Mouse (Mus musculus) heart, postnatal 0 days (tissue): ENCODE results near the gene Wdr46. TPM values are rescaled to one million over a fixed set of nuclear protein-coding genes. Genes with fewer than 3 reads are reported as not detected.

Source experiments
- ATAC-seq: fragments of 200-750 bp; cut with Nextera tagmentation; 2 replicates; pipeline ENCODE4 v1.8.0; 2017; ENCODE audit warnings: low read depth, moderate number of reproducible peaks, moderate library complexity; ENCODE audit not compliant: insufficient read depth
- DNase-seq: peaks from one replicate; pipeline ENCODE4 v3.0.0-alpha.2; 2016; ENCODE audit warnings: low spot score
- H3K27ac ChIP-seq: fragments of 300-500 bp; sonication (generic); 2 replicates; pipeline ENCODE4 v1.5.1; 2014; ENCODE audit warnings: low read depth, mild to moderate bottlenecking
- H3K27me3 ChIP-seq: fragments of 300-500 bp; sonication (generic); 2 replicates; pipeline ENCODE4 v1.6.1; 2014; ENCODE audit warnings: low read length, mixed read lengths; ENCODE audit not compliant: control insufficient read depth, insufficient read depth
- H3K36me3 ChIP-seq: fragments of 300-500 bp; sonication (generic); replicated peaks from 2 replicates; pipeline ENCODE4 v1.6.1; 2014; ENCODE audit warnings: low read length, mixed read lengths; ENCODE audit not compliant: control insufficient read depth, insufficient read depth
- H3K4me1 ChIP-seq: fragments of 300-500 bp; sonication (generic); 2 replicates; pipeline ENCODE4 v1.6.1; 2014; ENCODE audit warnings: antibody characterized with exemption; ENCODE audit not compliant: control insufficient read depth, insufficient read depth
- H3K4me2 ChIP-seq: fragments of 300-500 bp; sonication (generic); 2 replicates; pipeline ENCODE4 v1.6.1; 2014; ENCODE audit warnings: low read depth, mild to moderate bottlenecking, low read length, moderate library complexity
- H3K4me3 ChIP-seq: fragments of 300-500 bp; sonication (generic); 2 replicates; pipeline ENCODE4 v1.5.1; 2014; ENCODE audit warnings: low read depth, low read length
- H3K9ac ChIP-seq: fragments of 300-500 bp; sonication (generic); replicated peaks from 2 replicates; pipeline ENCODE4 v1.6.1; 2014; ENCODE audit warnings: low read depth, low read length, mixed read lengths
- H3K9me3 ChIP-seq: fragments of 300-500 bp; sonication (generic); replicated peaks from 2 replicates; pipeline ENCODE4 v1.6.1; 2016; ENCODE audit warnings: low read length; ENCODE audit not compliant: control insufficient read depth
- CTCF ChIP-seq: IDR thresholded peaks from 2 replicates; pipeline ENCODE4 v1.5.1; 2016; ENCODE audit warnings: antibody characterized with exemption, control low read depth, low read depth
- EP300 ChIP-seq: IDR thresholded peaks from 2 replicates; pipeline ENCODE4 v1.6.1; 2016; ENCODE audit warnings: antibody characterized with exemption, low read depth
- WGBS: fragments of 180-500 bp; shearing (Covaris S2); extraction: QIAGEN DNeasy Blood & Tissue Kit; methylation state at CpG from one replicate; pipeline ENCODE4 v1.1.7; 2014; 5-methylcytosine and 5-hydroxymethylcytosine counted together
- polyA plus RNA-seq: library from polyadenylated mRNA; unstranded; fragments of >200 nt; fragmentation: Nextera tagmentation; extraction: Ambion mirVana; gene quantifications from 2 replicates; pipeline ENCODE4 v1.2.1, GENCODE M21; 2015
- total RNA-seq: library from RNA; depleted of rRNA; stranded (reverse); fragments of >200 nt; gene quantifications from 2 replicates; pipeline ENCODE4 v1.2.3, GENCODE M21; 2014; ENCODE audit warnings: low replicate concordance

The Wdr46 gene
- total and polyA plus RNA-seq, 2 experiments from 2014 or later: 6.7 to 11.1 TPM

GRCm38 (mm10) chr17:33909077-33909868, 31.2 kb upstream of the Wdr46 start, which contains the start of gene Daxx:
Gene Daxx, plus strand, starts transcription at chr17:33909414.
- H3K4me1 ChIP-seq: peaks cover 8% of the 10 kb centered on the region
- WGBS: under 1% methylated on average over 68 of the region's 68 CpGs
- no peaks in the 10 kb centered on the region for H3K27me3 ChIP-seq
- peak within 1 kb of the TSS; percentile 93 for H3K4me3 ChIP-seq
- DNase-seq: peak; percentile 96
- peak within 1 kb of the TSS; percentile 83 for H3K4me2 ChIP-seq
- peak within 1 kb of the TSS; percentile 96 for H3K27ac ChIP-seq
- TF ChIP-seq CTCF (no peak), EP300 (peak; percentile 77; the same call in 1 of the 2 replicates)
- H3K9ac ChIP-seq: peak within 1 kb of the TSS; percentile 84
- H3K9me3 ChIP-seq: no peaks in the 10 kb centered on the region
- peak; percentile 97 for ATAC-seq
- H3K36me3 ChIP-seq: peaks cover 35% of the 10 kb centered on the region

DNA sequence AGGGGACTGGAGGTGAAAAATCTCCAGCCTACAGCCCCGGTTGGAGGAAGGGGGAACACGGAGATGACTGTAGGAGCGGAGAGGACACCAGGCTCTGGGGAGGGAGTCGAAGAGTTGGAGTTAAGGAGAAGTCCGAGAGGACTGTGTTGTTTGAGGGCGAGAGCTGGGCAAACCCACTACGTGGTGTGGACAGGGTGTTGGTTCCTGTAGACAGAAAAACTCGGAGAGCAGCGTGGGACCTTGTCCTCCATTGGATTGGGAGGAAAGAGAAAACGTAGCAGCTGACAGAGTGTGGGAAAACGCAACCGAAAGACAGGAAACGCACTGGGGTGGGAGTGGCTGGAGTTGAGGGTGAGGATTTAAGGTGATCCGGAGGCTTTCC, 30.6 kb upstream of the Wdr46 start:
- Histone ChIP-seq H3K4me3 (peak overlapping the region; percentile 93), H3K4me1 (peaks cover 8% of the 10 kb centered on the region), H3K27ac (peak overlapping the region; percentile 96), H3K9me3 (no peaks in the 10 kb centered on the region), H3K27me3 (no peaks in the 10 kb centered on the region), H3K4me2 (peak overlapping the region; percentile 83), H3K9ac (peak overlapping the region; percentile 84), H3K36me3 (peaks cover 41% of the 10 kb centered on the region)
- TF ChIP-seq CTCF (no peak), EP300 (no peak)
- DNase-seq (peak; percentile 21), ATAC-seq (no peak)
- under 1% methylated on average over 14 of the region's 14 CpGs for WGBS

DNA sequence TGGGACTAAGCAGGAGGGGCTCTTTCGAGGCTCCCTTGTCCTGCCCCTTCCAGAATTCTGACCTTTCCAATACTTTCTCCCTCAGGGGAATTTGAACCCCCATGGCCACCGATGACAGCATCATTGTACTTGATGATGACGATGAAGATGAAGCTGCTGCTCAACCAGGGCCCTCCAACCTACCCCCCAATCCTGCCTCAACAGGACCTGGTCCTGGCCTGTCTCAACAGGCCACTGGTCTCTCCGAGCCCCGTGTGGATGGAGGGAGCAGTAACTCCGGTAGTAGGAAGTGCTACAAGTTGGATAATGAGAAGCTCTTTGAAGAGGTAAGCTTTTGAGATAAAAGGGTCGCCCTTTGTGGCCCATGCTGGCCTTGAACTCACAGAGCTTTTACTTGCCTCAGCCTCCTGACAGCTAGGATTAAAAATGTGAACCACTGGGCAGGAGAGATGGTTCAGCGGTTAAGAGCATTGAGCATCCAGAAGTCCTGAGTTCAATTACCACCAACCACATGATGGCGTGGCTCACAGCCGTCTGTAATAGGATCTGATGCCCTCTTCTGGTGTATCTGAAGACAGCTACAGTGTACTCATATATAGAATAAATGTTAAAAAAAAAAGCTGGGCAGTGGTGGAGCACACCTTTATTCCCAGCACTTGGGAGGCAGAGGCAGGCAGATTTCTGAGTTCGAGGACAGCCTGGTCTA, 30.0 kb upstream of the Wdr46 start:
- ATAC-seq (no peak), DNase-seq (no peak)
- Histone ChIP-seq H3K9me3 (no peaks in the 10 kb centered on the region), H3K4me2 (peak overlapping the region; percentile 83), H3K4me1 (peaks cover 8% of the 10 kb centered on the region), H3K9ac (peak overlapping the region; percentile 84; the same call in 1 of the 2 replicates), H3K27ac (peak overlapping the region; percentile 96), H3K27me3 (no peaks in the 10 kb centered on the region), H3K4me3 (peak overlapping the region; percentile 93), H3K36me3 (peaks cover 45% of the 10 kb centered on the region)
- no peak for TF ChIP-seq EP300
- TF ChIP-seq CTCF: no peak
- 39% methylated on average over 11 of the region's 11 CpGs for WGBS

- no peaks in the 10 kb centered on the region for H3K27me3 ChIP-seq
- no peak overlapping the region for H3K27ac ChIP-seq
- H3K9ac ChIP-seq: no peak overlapping the region
- peaks cover 8% of the 10 kb centered on the region for H3K4me1 ChIP-seq
- no peak for ATAC-seq
- H3K9me3 ChIP-seq: no peaks in the 10 kb centered on the region
- TF ChIP-seq EP300 (no peak), CTCF (no peak)
- H3K4me2 ChIP-seq: no peak overlapping the region
- 92% methylated on average over 31 of the region's 31 CpGs for WGBS
- H3K4me3 ChIP-seq: no peak overlapping the region
- DNase-seq: no peak
- H3K36me3 ChIP-seq: peaks cover 45% of the 10 kb centered on the region
These were observed 29.2 kb upstream of the Wdr46 start for GRCm38 (mm10) chr17:33911052-33911812.

DNA sequence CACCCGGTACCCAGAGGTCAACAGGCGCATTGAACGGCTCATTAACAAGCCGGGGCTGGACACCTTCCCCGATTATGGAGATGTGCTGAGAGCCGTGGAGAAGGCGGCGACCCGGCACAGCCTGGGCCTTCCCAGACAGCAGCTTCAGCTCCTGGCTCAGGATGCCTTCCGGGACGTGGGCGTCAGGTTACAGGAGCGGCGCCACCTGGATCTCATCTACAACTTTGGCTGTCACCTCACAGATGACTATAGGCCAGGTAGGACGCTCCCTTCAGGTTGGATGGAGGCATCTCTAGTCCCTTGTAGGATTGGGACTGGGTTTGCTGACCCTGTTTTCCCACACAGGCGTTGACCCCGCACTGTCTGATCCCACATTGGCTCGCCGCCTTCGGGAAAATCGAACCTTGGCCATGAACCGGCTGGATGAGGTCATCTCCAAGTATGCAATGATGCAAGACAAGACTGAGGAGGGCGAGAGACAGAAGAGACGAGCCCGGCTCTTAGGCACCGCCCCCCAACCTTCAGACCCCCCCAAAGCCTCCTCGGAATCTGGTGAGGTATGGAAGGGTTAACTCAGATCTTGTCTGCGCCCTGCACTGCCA, 28.5 kb upstream of the Wdr46 start:
- no peak for TF ChIP-seq CTCF
- no peak for TF ChIP-seq EP300
- H3K4me2 ChIP-seq: no peak overlapping the region

More for the DNA sequence above, 28.5 kb upstream of the Wdr46 start:
- Histone ChIP-seq H3K9ac (no peak overlapping the region), H3K9me3 (no peaks in the 10 kb centered on the region), H3K27ac (no peak overlapping the region), H3K4me3 (no peak overlapping the region), H3K27me3 (no peaks in the 10 kb centered on the region), H3K4me1 (peaks cover 12% of the 10 kb centered on the region), H3K36me3 (peaks cover 45% of the 10 kb centered on the region)
- WGBS: 88% methylated on average over 28 of the region's 28 CpGs
- DNase-seq: no peak
- ATAC-seq: no peak
